Mouse (Mus musculus) 3T3-L1 (cell line): ENCODE results near the gene Hist2h2aa2.

Experiments used
- DNase-seq: peaks from one replicate; pipeline ENCODE4 v3.0.0-alpha.2; 2015; ENCODE audit warnings: low read depth, low spot score

Gene Hist2h2aa2

GRCm38 (mm10) chr3:96197129-96197749, 42.8 kb downstream of the Hist2h2aa2 start:
- peak; percentile 95 for DNase-seq

GRCm38 (mm10) chr3:96196437-96197128, 43.5 kb downstream of the Hist2h2aa2 start:
- DNase-seq = no peak

GRCm38 (mm10) chr3:96195616-96196313, 44.3 kb downstream of the Hist2h2aa2 start:
- no peak for DNase-seq

GRCm38 (mm10) chr3:96194966-96195365, 45.1 kb downstream of the Hist2h2aa2 start:
- DNase-seq = no peak

GRCm38 (mm10) chr3:96192977-96193376, 47.1 kb downstream of the Hist2h2aa2 start:
- DNase-seq = no peak
